Mouse (Mus musculus) limb, embryonic 12.5 days (tissue): ENCODE data around the gene Olfr576. TPM values are rescaled to one million over a fixed set of nuclear protein-coding genes. Genes with fewer than 3 reads are reported as not detected.

ENCODE experiments used
- ATAC-seq: fragments of 200-750 bp; cut with Nextera tagmentation; 2 replicates; pipeline ENCODE4 v1.8.0; 2017; ENCODE audit warnings: low read depth, moderate TSS enrichment; ENCODE audit not compliant: insufficient number of reproducible peaks, insufficient read depth, low FRiP score, low TSS enrichment
- H3K27ac ChIP-seq: fragments of 300-500 bp; sonication (generic); 2 replicates; pipeline ENCODE4 v1.5.1; 2016; ENCODE audit warnings: mild to moderate bottlenecking, moderate library complexity
- H3K27me3 ChIP-seq: fragments of 300-500 bp; sonication (generic); 2 replicates; pipeline ENCODE4 v1.6.1; 2016; ENCODE audit warnings: mild to moderate bottlenecking, moderate library complexity
- H3K36me3 ChIP-seq: fragments of 300-500 bp; sonication (generic); 2 replicates; pipeline ENCODE4 v1.6.1; 2016; ENCODE audit warnings: mild to moderate bottlenecking, moderate library complexity
- H3K4me1 ChIP-seq: fragments of 300-500 bp; sonication (generic); replicated peaks from 2 replicates; pipeline ENCODE4 v1.6.1; 2016
- H3K4me2 ChIP-seq: fragments of 300-500 bp; sonication (generic); 2 replicates; pipeline ENCODE4 v1.6.1; 2016; ENCODE audit warnings: mild to moderate bottlenecking, moderate library complexity
- H3K4me3 ChIP-seq: fragments of 300-500 bp; sonication (generic); replicated peaks from 2 replicates; pipeline ENCODE4 v1.5.1; 2016; ENCODE audit warnings: mild to moderate bottlenecking
- H3K9ac ChIP-seq: fragments of 300-500 bp; sonication (generic); replicated peaks from 2 replicates; pipeline ENCODE4 v1.6.1; 2016; ENCODE audit warnings: mild to moderate bottlenecking, moderate library complexity
- H3K9me3 ChIP-seq: fragments of 300-500 bp; sonication (generic); 2 replicates; pipeline ENCODE4 v1.6.1; 2016; ENCODE audit warnings: mild to moderate bottlenecking, moderate library complexity
- WGBS: fragments of 180-500 bp; shearing (Covaris S2); methylation state at CpG from one replicate; pipeline ENCODE4 v1.1.7; 2016; 5-methylcytosine and 5-hydroxymethylcytosine counted together
- polyA plus RNA-seq: library from polyadenylated mRNA; unstranded; fragments of >200 nt; fragmentation: Nextera tagmentation; extraction: Ambion mirVana; gene quantifications from 2 replicates; pipeline ENCODE4 v1.2.1, GENCODE M21; 2016

Olfr576 gene
- polyA plus RNA-seq, result not detected in 2 replicates

DNA sequence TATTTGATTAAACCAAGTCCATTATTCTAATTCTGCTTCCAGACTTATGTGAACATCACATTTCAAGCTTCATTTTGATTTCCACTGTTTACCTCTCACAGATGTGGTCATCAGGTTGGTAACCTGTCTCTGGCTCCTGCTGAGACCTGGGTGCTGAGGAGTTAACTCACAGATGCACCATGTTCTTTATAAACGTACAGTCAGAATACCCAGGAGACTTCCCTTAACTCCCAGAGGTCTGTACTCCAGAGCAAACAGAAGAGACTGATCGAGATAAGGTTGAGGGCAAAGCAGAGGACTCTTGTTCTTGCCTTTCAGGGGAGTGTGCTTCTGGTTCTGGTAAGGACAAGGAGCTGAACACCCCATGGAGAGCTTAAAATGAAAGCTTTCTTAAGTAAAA, at the start of gene Olfr576:
TSS of gene Olfr576 (plus strand) at position 301 of the 400 bp plus-strand sequence.
- ATAC-seq, result no peak
- H3K36me3 ChIP-seq, result no peaks in the 10 kb centered on the region
- H3K4me1 ChIP-seq, result no peaks in the 10 kb centered on the region
- H3K27me3 ChIP-seq, result no peaks in the 10 kb centered on the region
- H3K4me3 ChIP-seq, result no peak within 1 kb of the TSS
- no peak within 1 kb of the TSS for H3K27ac ChIP-seq
- no peak within 1 kb of the TSS for H3K4me2 ChIP-seq
- no peaks in the 10 kb centered on the region for H3K9me3 ChIP-seq
- 59% methylated on average over 2 of the region's 2 CpGs for WGBS
- no peak within 1 kb of the TSS for H3K9ac ChIP-seq

GRCm38 (mm10) chr7:102915261-102915660, 47.2 kb upstream of the Olfr576 start:
- H3K27me3 ChIP-seq, result no peaks in the 10 kb centered on the region
- whole genome bisulfite sequencing, result 29% methylated on average over 1 of the region's 1 CpGs
- no peaks in the 10 kb centered on the region for H3K4me1 ChIP-seq
- no peak overlapping the region for H3K4me2 ChIP-seq
- no peaks in the 10 kb centered on the region for H3K9me3 ChIP-seq
- no peak overlapping the region for H3K4me3 ChIP-seq
- no peak overlapping the region for H3K27ac ChIP-seq
- ATAC-seq, result no peak
- no peaks in the 10 kb centered on the region for H3K36me3 ChIP-seq
- H3K9ac ChIP-seq, result no peak overlapping the region

- no peak overlapping the region for H3K27ac ChIP-seq
- ATAC-seq, result no peak
These were observed 46.1 kb upstream of the Olfr576 start for GRCm38 (mm10) chr7:102916405-102916804.

GRCm38 (mm10) chr7:102917032-102917875, 45.2 kb upstream of the Olfr576 start, which contains the start of gene Olfr571:
TSS of gene Olfr571 (minus strand) at chr7:102917536.
- H3K27me3 ChIP-seq, result no peaks in the 10 kb centered on the region
- WGBS, result 56% methylated on average over 4 of the region's 4 CpGs
- ATAC-seq, result no peak

More at GRCm38 (mm10) chr7:102916405-102916804, 46.1 kb upstream of the Olfr576 start:
- Histone ChIP-seq H3K9me3 (no peaks in the 10 kb centered on the region), H3K4me3 (no peak overlapping the region), H3K4me1 (no peaks in the 10 kb centered on the region), H3K36me3 (no peaks in the 10 kb centered on the region), H3K27me3 (no peaks in the 10 kb centered on the region), H3K9ac (no peak overlapping the region), H3K4me2 (no peak overlapping the region)
- 62% methylated on average over 5 of the region's 5 CpGs for WGBS

GRCm38 (mm10) chr7:102919632-102920031, 42.8 kb upstream of the Olfr576 start:
- H3K4me2 ChIP-seq, result no peak overlapping the region
- WGBS, result 21% methylated on average over 1 of the region's 1 CpGs
- no peak for ATAC-seq
- H3K9me3 ChIP-seq, result no peaks in the 10 kb centered on the region
- no peaks in the 10 kb centered on the region for H3K36me3 ChIP-seq
- H3K27me3 ChIP-seq, result no peaks in the 10 kb centered on the region
- no peaks in the 10 kb centered on the region for H3K4me1 ChIP-seq
- H3K27ac ChIP-seq, result no peak overlapping the region
- no peak overlapping the region for H3K9ac ChIP-seq
- no peak overlapping the region for H3K4me3 ChIP-seq

More at GRCm38 (mm10) chr7:102917032-102917875, 45.2 kb upstream of the Olfr576 start, which contains the start of gene Olfr571:
- no peaks in the 10 kb centered on the region for H3K4me1 ChIP-seq
- H3K27ac ChIP-seq, result no peak within 1 kb of the TSS
- H3K4me3 ChIP-seq, result no peak within 1 kb of the TSS
- no peaks in the 10 kb centered on the region for H3K36me3 ChIP-seq
- H3K9ac ChIP-seq, result no peak within 1 kb of the TSS
- no peaks in the 10 kb centered on the region for H3K9me3 ChIP-seq
- no peak within 1 kb of the TSS for H3K4me2 ChIP-seq

DNA sequence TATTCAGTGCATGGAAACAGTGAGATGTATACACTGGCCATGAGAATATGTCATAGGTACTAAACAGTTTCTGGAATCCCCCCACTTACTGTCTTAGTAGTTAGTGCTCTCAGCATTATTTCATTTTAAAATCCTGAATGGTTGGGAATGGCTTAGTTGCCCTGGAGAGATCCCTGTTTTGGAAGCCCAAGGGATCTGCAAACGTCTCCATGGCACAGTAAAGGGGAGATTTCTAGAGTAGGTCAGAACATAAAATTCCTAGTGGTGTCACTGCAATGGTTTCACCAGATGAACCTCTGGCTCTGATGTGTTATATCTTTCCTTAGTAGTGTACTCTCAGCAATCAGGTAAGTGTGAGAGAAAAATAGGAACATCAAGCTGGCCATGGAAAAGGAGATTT, 38.4 kb upstream of the Olfr576 start, which contains the start of gene Olfr572:
TSS of gene Olfr572 (plus strand) at position 301 of the 400 bp plus-strand sequence.
- no peak for ATAC-seq
- 71% methylated on average over 1 of the region's 1 CpGs for WGBS
- no peak within 1 kb of the TSS for H3K27ac ChIP-seq
- no peak within 1 kb of the TSS for H3K9ac ChIP-seq
- no peak within 1 kb of the TSS for H3K4me3 ChIP-seq
- no peaks in the 10 kb centered on the region for H3K4me1 ChIP-seq
- H3K27me3 ChIP-seq, result no peaks in the 10 kb centered on the region
- H3K36me3 ChIP-seq, result no peaks in the 10 kb centered on the region
- no peak within 1 kb of the TSS for H3K4me2 ChIP-seq
- H3K9me3 ChIP-seq, result no peaks in the 10 kb centered on the region

DNA sequence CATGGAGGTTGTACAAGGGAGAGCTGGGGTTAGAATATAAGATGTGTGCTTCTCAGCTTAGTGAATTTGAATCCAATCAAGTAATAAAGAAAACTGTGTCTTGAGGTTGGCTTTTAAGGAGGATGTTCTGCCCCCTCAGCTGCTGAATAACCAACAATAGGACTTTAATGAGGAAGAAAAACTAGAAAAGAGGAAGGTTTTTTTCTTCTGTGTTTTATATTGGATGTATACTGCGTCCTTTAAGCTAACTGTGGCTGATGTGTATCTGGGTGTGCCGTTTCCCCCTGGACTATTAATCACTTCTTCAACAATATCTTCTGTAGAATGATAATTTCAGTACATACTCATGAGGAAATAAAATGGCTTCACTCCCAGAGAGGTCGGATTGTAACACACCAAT, 35.4 kb upstream of the Olfr576 start:
- H3K4me1 ChIP-seq, result no peaks in the 10 kb centered on the region
- H3K9me3 ChIP-seq, result no peaks in the 10 kb centered on the region
- H3K27ac ChIP-seq, result no peak overlapping the region
- no peaks in the 10 kb centered on the region for H3K36me3 ChIP-seq
- H3K4me2 ChIP-seq, result no peak overlapping the region
- H3K9ac ChIP-seq, result no peak overlapping the region
- no peak for ATAC-seq
- no peaks in the 10 kb centered on the region for H3K27me3 ChIP-seq
- no peak overlapping the region for H3K4me3 ChIP-seq
- WGBS, result 87% methylated on average over 3 of the region's 3 CpGs

DNA sequence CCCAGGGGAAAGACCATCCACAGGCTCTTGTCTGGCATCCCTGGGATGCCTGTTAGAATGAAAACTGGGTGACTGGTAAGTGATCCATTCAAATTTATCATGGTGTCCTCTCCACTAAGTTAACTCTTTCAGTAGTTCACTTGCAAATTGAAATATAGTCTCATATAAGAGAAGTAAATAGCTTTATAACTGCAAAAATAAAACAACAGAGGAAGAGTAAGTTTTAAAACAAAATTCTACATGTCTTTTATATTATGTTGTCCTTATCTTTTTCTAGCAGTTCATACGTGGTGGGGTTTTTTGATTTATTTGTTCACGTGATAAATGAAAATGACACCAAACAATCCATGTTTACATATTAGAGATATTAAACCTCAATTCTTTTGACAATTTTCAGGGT, 20.0 kb upstream of the Olfr576 start, which contains the start of gene Olfr573-ps1:
TSS of gene Olfr573-ps1 (minus strand) at position 101 of the 400 bp plus-strand sequence.
- H3K27me3 ChIP-seq, result no peaks in the 10 kb centered on the region
- 91% methylated on average over 2 of the region's 2 CpGs for WGBS
- no peaks in the 10 kb centered on the region for H3K4me1 ChIP-seq
- no peak within 1 kb of the TSS for H3K9ac ChIP-seq
- no peak for ATAC-seq
- H3K9me3 ChIP-seq, result no peaks in the 10 kb centered on the region
- H3K4me3 ChIP-seq, result no peak within 1 kb of the TSS
- H3K4me2 ChIP-seq, result no peak within 1 kb of the TSS
- H3K27ac ChIP-seq, result no peak within 1 kb of the TSS
- H3K36me3 ChIP-seq, result no peaks in the 10 kb centered on the region

- Histone ChIP-seq H3K9ac (no peak overlapping the region), H3K36me3 (no peaks in the 10 kb centered on the region), H3K9me3 (no peaks in the 10 kb centered on the region), H3K27me3 (no peaks in the 10 kb centered on the region), H3K4me3 (no peak overlapping the region), H3K4me2 (no peak overlapping the region), H3K4me1 (no peaks in the 10 kb centered on the region), H3K27ac (no peak overlapping the region)
- 80% methylated on average over 1 of the region's 1 CpGs for WGBS
- no peak for ATAC-seq
These were observed 19.0 kb upstream of the Olfr576 start for GRCm38 (mm10) chr7:102943417-102943816.

GRCm38 (mm10) chr7:102948167-102948566, 14.3 kb upstream of the Olfr576 start, which contains the start of gene Olfr574:
TSS of gene Olfr574 (plus strand) at chr7:102948467.
- no peak for ATAC-seq
- Histone ChIP-seq H3K4me3 (no peak within 1 kb of the TSS), H3K27me3 (no peaks in the 10 kb centered on the region), H3K9ac (no peak within 1 kb of the TSS), H3K36me3 (no peaks in the 10 kb centered on the region), H3K4me2 (no peak within 1 kb of the TSS), H3K4me1 (no peaks in the 10 kb centered on the region), H3K27ac (no peak within 1 kb of the TSS), H3K9me3 (no peaks in the 10 kb centered on the region)
- WGBS, result 81% methylated on average over 1 of the region's 1 CpGs

DNA sequence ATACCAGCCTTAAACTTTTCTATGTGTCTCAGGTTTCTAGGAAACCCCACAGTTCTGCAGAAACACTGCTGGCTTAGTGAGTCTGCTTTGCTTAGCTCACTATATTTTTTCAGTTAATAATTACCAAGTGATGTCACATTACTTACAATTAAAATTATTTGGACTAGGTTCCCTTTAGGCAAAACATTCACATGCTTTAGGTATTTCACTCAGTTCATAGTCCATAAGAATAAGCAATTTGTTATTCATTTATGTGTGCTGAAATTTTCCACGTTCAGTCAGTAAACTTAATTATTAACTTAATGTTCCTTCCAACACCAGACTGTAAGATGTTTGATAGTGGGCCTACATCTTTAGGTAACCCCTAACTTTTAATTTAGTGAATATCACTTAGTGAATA, 11.7 kb upstream of the Olfr576 start:
- WGBS, result 66% methylated on average over 1 of the region's 1 CpGs
- no peak overlapping the region for H3K9ac ChIP-seq
- H3K9me3 ChIP-seq, result no peaks in the 10 kb centered on the region
- no peaks in the 10 kb centered on the region for H3K36me3 ChIP-seq
- no peak overlapping the region for H3K4me2 ChIP-seq
- no peaks in the 10 kb centered on the region for H3K27me3 ChIP-seq
- ATAC-seq, result no peak
- H3K4me1 ChIP-seq, result no peaks in the 10 kb centered on the region
- H3K4me3 ChIP-seq, result no peak overlapping the region
- no peak overlapping the region for H3K27ac ChIP-seq
